Comparison of ENCODE assay signal across 17 mouse cellular contexts in the genomic region with DNA sequence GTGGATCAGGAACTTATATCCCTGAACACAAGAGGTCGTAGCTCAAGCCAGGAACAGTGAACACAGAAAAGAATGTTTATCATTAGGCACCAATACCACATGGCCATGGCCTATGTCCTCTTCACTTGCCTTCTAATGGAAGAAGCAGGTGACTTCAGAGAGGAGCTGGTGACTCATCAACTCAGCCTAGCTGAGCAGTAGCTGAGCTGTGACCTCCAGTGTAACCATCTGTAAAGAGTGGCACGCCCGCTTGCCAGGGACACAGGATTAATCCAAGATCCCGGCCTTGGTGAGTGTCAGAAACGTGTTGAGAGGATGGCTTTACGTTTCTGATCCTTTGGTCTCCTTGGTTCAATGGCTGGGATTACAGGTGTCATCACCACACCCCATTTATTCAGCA.
DNase-seq lines count a peak whose midpoint lies in the region; ATAC-seq and TF ChIP-seq lines count a peak whose summit lies in the region.
"Had no signal": no experiment of that assay in that cellular context is flagged by ENCODE, and none has a peak within 500 bp of the region (broad histone marks: within the 10 kb centered on the region; RNA-seq: fewer than 3 reads in every experiment).

No protein-coding gene starts in this region.

- H3K4me1 ChIP-seq in liver, adult 2 months (ENCODE audit: control insufficient read depth, insufficient read depth, low read length): peaks cover 31% of the 10 kb centered on the region
- H3K4me1 ChIP-seq: embryonic facial prominence, embryonic 15.5 days; heart, embryonic 13.5 days had no signal

- no peaks in the 10 kb centered on the region for H3K79me2 ChIP-seq in liver, adult 2 months (ENCODE audit: control insufficient read depth, insufficient read depth, low read length)

- DNase-seq in liver, adult 2 months (ENCODE audit: extremely low read depth, low read depth, low spot score): peak; percentile 93
- DNase-seq in liver: no peak
- DNase-seq in adrenal gland, adult 8-10 months: peak; percentile 67
- DNase-seq in kidney, adult 18-20 months: peak; percentile 64
- DNase-seq in kidney, postnatal 25 days: peak; percentile 70 to 90
- no peak for DNase-seq in urinary bladder, postnatal 10 days (ENCODE audit: low spot score)
- DNase-seq in heart, postnatal 14 days: no peak
- DNase-seq: gastrocnemius, postnatal 10 days; right cerebral cortex, postnatal 25 days had no signal

- no peak for TF ChIP-seq CTCF in liver, adult 2 months (IDR thresholded peaks at IDR 0.05; ENCODE audit: low read depth, low read length)

- H3K27me3 ChIP-seq in liver, adult 2 months (ENCODE audit: control insufficient read depth, insufficient read depth, low read length): no peaks in the 10 kb centered on the region
- H3K27me3 ChIP-seq: embryonic facial prominence, embryonic 15.5 days; heart, embryonic 13.5 days; midbrain, embryonic 13.5 days had no signal

- WGBS in liver, adult 2 months: 16% methylated on average over 6 of the region's 6 CpGs

- no peaks in the 10 kb centered on the region for H3K36me3 ChIP-seq in liver, adult 2 months (ENCODE audit: control insufficient read depth, insufficient read depth, low read length)
- H3K36me3 ChIP-seq: embryonic facial prominence, embryonic 15.5 days; heart, embryonic 13.5 days; liver, embryonic 12.5 days; midbrain, embryonic 13.5 days had no signal

- peak overlapping the region; percentile 17; the same call in 1 of the 2 replicates for H3K9ac ChIP-seq in liver, adult 2 months (ENCODE audit: low read depth, low read length)
- H3K9ac ChIP-seq: embryonic facial prominence, embryonic 15.5 days; heart, embryonic 13.5 days; liver, embryonic 12.5 days; midbrain, embryonic 13.5 days had no signal

- peak overlapping the region; percentile 96 for H3K27ac ChIP-seq in liver, adult 2 months (replicated peaks; ENCODE audit: insufficient read depth, low read depth, low read length)
- H3K27ac ChIP-seq: embryonic facial prominence, embryonic 15.5 days; heart, embryonic 13.5 days; layer of hippocampus, adult 2 months; liver, embryonic 12.5 days; midbrain, embryonic 13.5 days had no signal

- H3K4me3 ChIP-seq in liver, adult 2 months (ENCODE audit: insufficient read depth, low read depth, low read length): no peak overlapping the region
- H3K4me3 ChIP-seq: embryonic facial prominence, embryonic 15.5 days; heart, embryonic 13.5 days; layer of hippocampus, adult 2 months; liver, embryonic 12.5 days; midbrain, embryonic 13.5 days had no signal

- TF ChIP-seq POLR2A in liver, adult 2 months (IDR thresholded peaks at IDR 0.05; ENCODE audit: extremely low read depth, insufficient read depth, low read length): no peak

- intact Hi-C loops in heart, postnatal 14 days (cut with DNase I): no loop called here

- no peak for ATAC-seq in granulocyte monocyte progenitor cell, adult 5-6 weeks (replicated peaks; ENCODE audit: poor library complexity, severe bottlenecking)
- ATAC-seq: CD4-positive, CD25-positive, alpha-beta regulatory T cell, adult 4 months; forebrain, embryonic 14.5 days; liver, embryonic 12.5 days; midbrain, embryonic 13.5 days had no signal

Comparison
In these comparisons a context has a peak if more than half of its experiments do, and no peak if none do; other contexts are left out.
1. DNase-seq: peak in liver, adult 2 months (single experiment), adrenal gland, adult 8-10 months (single experiment), kidney, adult 18-20 months (single experiment) and kidney, postnatal 25 days (2 of 2); none in liver (single experiment), urinary bladder, postnatal 10 days (single experiment) and heart, postnatal 14 days (0 of 2).